Mouse (Mus musculus) activated CD4-positive, CD25-positive, alpha-beta regulatory T cell, adult 4 months (primary cell): Measurements from ENCODE around the gene Olfr906. TPM values are rescaled to one million over a fixed set of nuclear protein-coding genes. Genes with fewer than 3 reads are reported as not detected.

Experiments
- ATAC-seq: one replicate; pipeline ENCODE4 v1.8.0; 2017
- polyA plus RNA-seq, 2 experiments: library from polyadenylated mRNA; unstranded; fragments of 100-300 nt; shearing (Covaris generic); gene quantifications; one replicate each; pipeline ENCODE4 v1.2.1; 2017

Gene Olfr906
- polyA plus RNA-seq, result not detected

- no peak for ATAC-seq
These were observed at the start of gene Olfr906 for GRCm38 (mm10) chr9:38486785-38487184. Gene Olfr906, plus strand, starts transcription at chr9:38487085.

GRCm38 (mm10) chr9:38447352-38447751, 39.5 kb upstream of the Olfr906 start, which contains the start of gene Olfr902:
Gene Olfr902, plus strand, starts transcription at chr9:38447652.
- no peak for ATAC-seq

DNA sequence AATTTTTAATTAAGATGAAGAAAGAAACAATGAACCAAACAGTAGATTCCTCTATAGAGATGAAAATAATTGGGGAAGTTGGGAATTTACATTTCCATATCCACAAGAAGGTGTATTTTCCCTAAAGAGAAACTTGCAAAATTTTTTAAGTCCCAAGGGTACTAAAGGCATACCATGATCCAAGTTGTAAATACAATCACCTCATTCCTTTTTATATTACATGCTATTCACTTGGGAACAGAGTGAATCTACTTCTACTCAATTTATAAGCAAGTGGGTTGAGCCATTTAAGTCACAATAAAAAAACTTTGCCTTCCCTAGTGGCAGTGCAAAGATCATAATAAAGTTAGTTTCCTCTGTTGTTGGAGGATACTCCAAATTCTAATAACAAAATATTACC, 24.0 kb upstream of the Olfr906 start, which contains the start of gene Olfr904:
TSS of gene Olfr904 (plus strand) at position 301 of the 400 bp plus-strand sequence.
- ATAC-seq, result no peak

GRCm38 (mm10) chr9:38470807-38471206, 16.1 kb upstream of the Olfr906 start, which contains the start of gene Olfr905:
Gene Olfr905, plus strand, starts transcription at chr9:38471107.
- no peak for ATAC-seq

DNA sequence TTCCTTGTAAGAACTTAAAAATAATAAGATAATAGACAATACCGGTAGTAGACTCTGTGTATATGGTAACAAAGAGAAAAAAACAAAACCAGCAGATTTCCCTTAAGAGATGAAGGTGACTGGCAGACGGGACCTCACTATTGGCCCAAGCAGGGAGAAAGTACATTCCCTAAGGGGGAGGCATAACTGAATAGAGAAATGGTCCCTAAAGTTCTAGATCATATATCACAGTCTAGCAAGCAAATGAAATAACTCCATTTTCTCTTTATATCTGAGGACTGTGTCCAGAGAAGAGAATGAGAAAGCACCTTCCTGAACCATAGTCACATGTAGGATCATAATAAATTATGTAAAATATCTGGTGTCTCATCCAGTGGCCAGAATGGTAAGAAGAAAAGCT, 8.6 kb downstream of the Olfr906 start, which contains the start of gene Olfr907:
TSS of gene Olfr907 (plus strand) at position 301 of the 400 bp plus-strand sequence.
- ATAC-seq, result no peak

DNA sequence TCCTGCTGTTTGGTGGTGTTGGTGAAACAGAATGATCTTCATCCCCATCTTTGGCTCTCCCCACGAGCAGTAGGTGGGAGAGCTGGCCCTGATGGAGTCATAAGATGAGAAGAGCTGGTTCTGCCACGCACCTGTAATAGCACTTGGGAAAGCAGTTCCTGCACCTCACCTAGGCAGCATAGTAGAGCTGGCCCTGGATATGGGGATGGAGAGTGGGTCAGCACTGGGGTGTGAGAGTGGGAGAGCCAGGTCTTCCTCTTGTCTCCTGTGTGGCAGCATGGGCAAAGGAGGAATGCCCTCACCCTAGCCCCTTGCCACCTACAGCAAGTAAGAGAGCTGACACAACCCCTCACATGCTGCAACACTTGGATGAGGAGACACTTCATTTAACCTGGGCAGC, 25.5 kb downstream of the Olfr906 start:
- no peak for ATAC-seq

DNA sequence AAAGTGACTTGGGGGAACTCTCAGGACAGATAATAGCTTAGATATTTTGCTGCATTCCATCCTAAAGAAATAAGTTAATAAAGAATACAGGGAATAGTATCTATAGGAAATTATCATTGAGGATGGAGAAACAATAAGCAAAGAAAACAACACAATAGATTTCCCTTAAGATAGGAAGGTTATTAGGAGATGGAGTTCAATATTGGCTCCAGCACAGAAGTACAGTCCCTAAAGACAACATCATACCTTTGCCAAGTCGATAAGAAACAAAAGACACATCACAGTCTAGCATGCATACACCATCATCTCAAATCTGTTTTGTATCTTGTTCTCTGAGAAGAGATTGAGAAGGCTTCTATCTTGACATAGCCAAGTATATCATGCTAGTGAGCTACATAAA, 34.4 kb downstream of the Olfr906 start, which contains the start of gene Olfr911-ps1:
TSS of gene Olfr911-ps1 (plus strand) at position 301 of the 400 bp plus-strand sequence.
- ATAC-seq, result no peak

GRCm38 (mm10) chr9:38537549-38537948, 50.7 kb downstream of the Olfr906 start, which contains the start of gene Olfr910:
Gene Olfr910, plus strand, starts transcription at chr9:38537849.
- ATAC-seq, result no peak

Other genes starting within 250 kb of the Olfr906 start
- gene Olfr143, start 234.3 kb upstream of the Olfr906 start, polyA plus RNA-seq, result not detected
- gene Olfr895, start 219.2 kb upstream of the Olfr906 start, polyA plus RNA-seq, result not detected
- gene Olfr896-ps1, start 196.0 kb upstream of the Olfr906 start, polyA plus RNA-seq, result not detected
- gene Olfr25, start 158.0 kb upstream of the Olfr906 start, polyA plus RNA-seq, result not detected
- not detected for gene Olfr898, start 138.7 kb upstream of the Olfr906 start, polyA plus RNA-seq
- gene Olfr250, start 120.2 kb upstream of the Olfr906 start, polyA plus RNA-seq, result under 1 TPM in 1 of 2 experiments, not detected in 1; 0.19 TPM
- gene Olfr251, start 110.0 kb upstream of the Olfr906 start, polyA plus RNA-seq, result not detected
- gene Olfr147, start 85.4 kb upstream of the Olfr906 start, polyA plus RNA-seq, result not detected
- gene Olfr901, start 57.6 kb upstream of the Olfr906 start, polyA plus RNA-seq, result under 1 TPM in 1 of 2 experiments, not detected in 1; 0.16 TPM
- not detected for gene Olfr902, start 39.4 kb upstream of the Olfr906 start, polyA plus RNA-seq
- not detected for gene Olfr904, start 23.9 kb upstream of the Olfr906 start, polyA plus RNA-seq
- not detected for gene Olfr905, start 16.0 kb upstream of the Olfr906 start, polyA plus RNA-seq
- gene Olfr907, start 8.7 kb downstream of the Olfr906 start, polyA plus RNA-seq, result not detected
- under 1 TPM in 1 of 2 experiments, not detected in 1; 0.48 TPM for gene Olfr911-ps1, start 34.5 kb downstream of the Olfr906 start, polyA plus RNA-seq
- not detected for gene Olfr910, start 50.8 kb downstream of the Olfr906 start, polyA plus RNA-seq
- gene Olfr912, start 93.1 kb downstream of the Olfr906 start, polyA plus RNA-seq, result under 1 TPM in 1 of 2 experiments, not detected in 1; 0.08 TPM
- not detected for gene Olfr913, start 105.7 kb downstream of the Olfr906 start, polyA plus RNA-seq
- gene Olfr914, start 118.0 kb downstream of the Olfr906 start, polyA plus RNA-seq, result not detected
- gene Olfr916, start 172.8 kb downstream of the Olfr906 start, polyA plus RNA-seq, result not detected
- gene Olfr917, start 178.8 kb downstream of the Olfr906 start, polyA plus RNA-seq, result not detected
- gene Olfr918, start 187.5 kb downstream of the Olfr906 start, polyA plus RNA-seq, result under 1 TPM in 1 of 2 experiments, not detected in 1; 0.09 TPM
- gene Olfr919, start 216.6 kb downstream of the Olfr906 start, polyA plus RNA-seq, result not detected
- 10 to 100 TPM; 23.4 to 23.8 TPM for gene Vwa5a, start 231.2 kb downstream of the Olfr906 start, polyA plus RNA-seq